Mouse (Mus musculus): ENCODE measurements around the gene Igf2bp3.

DNA sequence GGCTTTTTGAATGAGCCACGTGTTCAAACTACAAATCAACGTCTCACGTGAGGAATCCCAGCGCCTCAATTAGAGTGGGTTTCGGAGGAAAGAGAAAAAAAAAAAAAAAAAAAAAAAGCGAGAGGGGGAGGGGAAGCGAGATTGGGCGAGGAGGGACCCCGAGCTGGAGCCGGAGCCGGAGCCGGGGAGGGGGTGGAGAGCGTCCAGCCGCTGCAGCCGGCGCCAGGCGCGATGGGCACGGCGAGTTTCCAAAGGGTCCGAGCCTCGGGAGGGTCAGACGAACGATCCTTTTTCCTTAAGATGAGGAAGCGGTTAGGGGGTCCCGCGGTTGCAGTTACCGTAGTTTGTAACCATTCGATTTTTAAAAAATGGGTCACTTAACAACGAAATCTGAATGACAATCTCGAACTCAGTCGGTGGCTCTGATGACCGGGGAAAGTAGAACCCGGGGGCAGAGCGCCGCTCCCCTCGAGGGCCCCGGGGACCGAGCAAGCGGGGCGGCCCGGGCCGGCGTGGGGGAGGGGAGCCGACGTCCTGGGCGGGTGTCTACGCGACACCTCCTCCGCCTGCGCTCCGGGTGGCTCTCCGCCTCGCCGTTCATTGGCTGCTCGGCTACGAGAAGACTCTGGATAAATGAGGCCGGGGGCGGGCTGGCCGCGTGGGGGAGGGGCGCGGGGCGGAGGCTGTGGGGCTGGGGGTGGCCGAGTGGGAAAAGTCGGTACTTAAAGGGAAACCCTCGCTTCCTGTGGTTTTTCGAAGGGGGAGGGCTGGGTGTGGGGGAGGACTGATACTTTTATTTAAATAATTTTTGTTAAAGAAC is at the start of gene Igf2bp3:
- no peak for TF ChIP-seq CTCF (IDR thresholded peaks at IDR 0.05; ENCODE audit: borderline replicate concordance, insufficient read depth, low read length)
- peak; percentile 56 for TF ChIP-seq POLR2A (IDR thresholded peaks at IDR 0.05; ENCODE audit: low read depth, low read length)

Data from embryonic fibroblast, embryonic 13.5 days (primary cell).